In the genomic region with DNA sequence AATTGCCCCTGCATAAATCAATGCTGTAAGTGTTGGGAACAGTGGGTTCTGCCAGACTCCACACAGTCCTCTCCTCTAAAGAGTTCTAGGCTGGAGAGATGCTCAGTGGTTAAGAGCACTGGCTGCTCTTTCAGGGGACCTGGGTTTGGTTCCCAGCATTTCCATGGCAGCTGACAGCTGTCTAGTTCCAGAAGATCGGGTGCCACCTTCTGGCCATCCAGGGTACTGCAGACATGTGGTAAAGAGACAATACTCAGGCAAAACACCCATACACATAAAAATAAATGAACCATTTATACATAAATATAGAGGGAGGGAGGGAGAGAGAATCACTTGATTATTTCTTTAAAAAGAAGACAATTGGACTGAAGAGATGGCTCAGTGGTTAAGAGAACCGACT, we compare ENCODE assay signal across 9 mouse cellular contexts. TPM values are rescaled to one million over a fixed set of nuclear protein-coding genes. Genes with fewer than 3 reads are reported as not detected.
DNase-seq lines count a peak whose midpoint lies in the region; TF ChIP-seq lines count a peak whose summit lies in the region.
"Had no signal": no experiment of that assay in that cellular context is flagged by ENCODE, and none has a peak within 500 bp of the region (broad histone marks: within the 10 kb centered on the region; RNA-seq: fewer than 3 reads in every experiment).

No protein-coding gene starts in this region.

- no peak overlapping the region for H3K4me3 ChIP-seq in layer of hippocampus, adult 2 months
- H3K4me3 ChIP-seq: megakaryocyte, embryonic 14.5 days had no signal

- TF ChIP-seq CTCF in layer of hippocampus, adult 2 months (conservative IDR thresholded peaks at IDR 0.05) = peak; percentile 77

- peak; percentile 41 to 48 for DNase-seq in adrenal gland, adult 18-20 months (ENCODE audit: low spot score in 2 of 2)
- no peak for DNase-seq in adrenal gland, postnatal 4 days (ENCODE audit: low spot score in 2 of 2)
- DNase-seq in layer of hippocampus, adult 2 months (ENCODE audit: low spot score in 2 of 2) = no peak
- DNase-seq in layer of hippocampus, adult 8-10 months (ENCODE audit: low spot score in 2 of 2) = no peak
- DNase-seq in adrenal gland, postnatal 25 days = peak; percentile 34
- DNase-seq in lung, postnatal 14 days = peak; percentile 48
- DNase-seq in thymus, postnatal 14 days = peak; percentile 74
- no peak for DNase-seq in left cerebral cortex, adult 8-10 months (ENCODE audit: low spot score in 2 of 2)

- H3K27ac ChIP-seq in layer of hippocampus, adult 2 months = no peak overlapping the region

RNA-seq across cellular contexts. Expression of a gene that starts 5.7 kb away (rescaled TPM):
- total RNA-seq in adrenal gland, adult 18-20 months (2021) = 10 to 100 TPM in 1 of 2 experiments, 1 to 10 TPM in 1; 9.7 to 10.9 TPM
- total RNA-seq in adrenal gland, postnatal 4 days (2021) = 10 to 100 TPM; 12.7 to 13.6 TPM
- total RNA-seq in layer of hippocampus, adult 2 months (2021) = 10 to 100 TPM in 1 of 2 experiments, 1 to 10 TPM in 1; 9.7 to 11.7 TPM
- total RNA-seq in layer of hippocampus, adult 8-10 months (2022) = 10 to 100 TPM in 1 of 4 experiments, 1 to 10 TPM in 3; 8.6 to 11.5 (median 9.1) TPM
- total RNA-seq in adrenal gland, postnatal 25 days (2021) = 16.9 and 18.5 TPM in 2 replicates
- total RNA-seq in left cerebral cortex, adult 8-10 months (2022) = 10 to 100 TPM; 11.2 to 13.0 (median 11.9) TPM

Comparison
In these comparisons a context has a peak if more than half of its experiments do, and no peak if none do; other contexts are left out.
1. DNase-seq: peak in adrenal gland, adult 18-20 months (2 of 2), adrenal gland, postnatal 25 days (single experiment), lung, postnatal 14 days (single experiment) and thymus, postnatal 14 days (single experiment); none in adrenal gland, postnatal 4 days (0 of 2), layer of hippocampus, adult 2 months (0 of 2), layer of hippocampus, adult 8-10 months (0 of 2) and left cerebral cortex, adult 8-10 months (0 of 2).